Mouse (Mus musculus): ENCODE measurements at regions not wholly inside any gene's neighbourhood (a gene's known extent, or its start where the extent isn't known, plus 50 kb on each side); places are given as distances from the start of the nearest gene placed in this dataset.

- TF ChIP-seq TAL1 (IDR thresholded peaks at IDR 0.05; ENCODE audit: low read length) (no peak), GATA1 (IDR thresholded peaks at IDR 0.05; ENCODE audit: low read length) (no peak)
These were observed 440.1 kb upstream of the Slc30a5 start for GRCm38 (mm10) chr13:101273321-101273720.
